Mouse (Mus musculus) layer of hippocampus, postnatal 10 days (tissue): ENCODE data around the gene Crtc1. TPM values are rescaled to one million over a fixed set of nuclear protein-coding genes. Genes with fewer than 3 reads are reported as not detected.

Experiments
- DNase-seq, 2 experiments: peaks; one replicate each; pipeline ENCODE4 v3.0.0; 2021; ENCODE audit warnings: low spot score in 2 of 2
- total RNA-seq, 2 experiments: library from RNA; stranded (reverse); gene quantifications; 2 replicates each; pipeline ENCODE4 v1.2.3; 2021

The Crtc1 gene
- total RNA-seq, 2 experiments from 2014 or later, result 103 to 114 TPM

DNA sequence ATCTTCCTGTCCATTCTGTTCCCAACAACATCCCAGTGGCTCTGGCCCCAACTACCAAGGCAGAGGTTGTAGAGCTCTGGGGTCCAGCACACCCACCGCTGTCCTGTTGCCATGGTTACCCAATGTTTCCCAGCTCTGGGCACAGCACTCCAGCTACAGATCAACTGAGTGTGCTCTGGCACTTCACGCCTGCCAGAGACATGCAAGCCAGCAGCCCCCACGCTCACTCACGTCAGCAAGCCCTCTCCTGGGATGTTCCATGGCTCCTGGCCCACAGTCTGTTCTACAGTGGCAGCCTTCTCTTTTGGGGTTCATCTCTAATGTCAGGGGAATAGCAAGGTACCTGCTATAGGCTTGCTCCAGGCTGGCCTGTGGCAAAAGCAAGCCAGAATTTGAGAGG lies 23.9 kb upstream of the Crtc1 start:
- DNase-seq, result peak; percentile 59 to 64

DNA sequence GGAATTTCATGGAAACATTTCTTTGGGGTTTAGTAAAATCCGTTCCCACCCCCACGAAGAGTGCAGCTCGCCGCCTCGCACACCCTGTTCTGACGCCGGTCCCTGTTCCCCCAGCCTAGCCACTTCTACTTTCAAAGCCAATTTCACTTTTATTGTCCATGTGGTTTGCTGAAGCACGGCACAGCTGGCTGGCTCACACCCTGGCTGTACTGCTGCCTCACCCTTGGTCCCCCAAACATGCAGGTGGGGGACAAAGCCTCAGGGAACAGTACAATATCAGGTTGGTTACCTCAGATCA lies 23.1 kb upstream of the Crtc1 start:
- DNase-seq, result no peak

DNA sequence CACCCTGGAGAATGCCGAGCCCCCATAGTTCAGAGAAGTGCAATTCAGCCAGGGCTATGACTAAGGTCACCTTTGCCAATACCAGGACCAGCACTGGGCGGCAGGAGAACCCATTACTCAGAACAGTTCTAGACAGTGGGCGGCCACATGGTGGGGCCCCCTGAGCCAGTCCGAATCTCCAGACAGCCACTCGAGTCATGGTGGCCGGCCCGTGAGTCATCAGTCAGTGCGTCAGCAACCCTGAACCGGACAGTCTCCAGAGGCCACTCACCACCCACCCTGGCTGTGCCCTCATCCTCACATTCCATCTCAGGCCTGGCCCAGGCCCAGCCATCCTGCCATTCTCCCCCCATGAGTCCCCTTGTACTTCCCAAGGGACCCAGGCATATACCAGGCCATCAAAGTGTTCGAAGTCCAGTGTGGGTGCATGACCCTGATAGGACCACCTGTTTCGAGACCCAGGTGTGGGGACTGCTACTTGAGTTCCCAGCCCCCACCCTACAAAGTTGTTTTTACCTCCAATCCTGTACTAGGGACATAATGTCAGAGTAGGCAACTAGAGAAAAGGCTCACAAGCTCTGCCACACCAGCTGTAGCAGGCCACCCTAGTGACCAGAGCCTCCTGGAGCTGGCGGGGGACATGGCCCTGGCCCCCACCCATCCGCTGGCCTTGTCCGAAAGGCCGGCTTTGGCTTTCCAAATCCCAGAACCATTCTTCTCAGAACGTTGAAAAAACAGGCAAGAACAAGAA lies 22.6 kb upstream of the Crtc1 start:
- DNase-seq, result no peak

DNA sequence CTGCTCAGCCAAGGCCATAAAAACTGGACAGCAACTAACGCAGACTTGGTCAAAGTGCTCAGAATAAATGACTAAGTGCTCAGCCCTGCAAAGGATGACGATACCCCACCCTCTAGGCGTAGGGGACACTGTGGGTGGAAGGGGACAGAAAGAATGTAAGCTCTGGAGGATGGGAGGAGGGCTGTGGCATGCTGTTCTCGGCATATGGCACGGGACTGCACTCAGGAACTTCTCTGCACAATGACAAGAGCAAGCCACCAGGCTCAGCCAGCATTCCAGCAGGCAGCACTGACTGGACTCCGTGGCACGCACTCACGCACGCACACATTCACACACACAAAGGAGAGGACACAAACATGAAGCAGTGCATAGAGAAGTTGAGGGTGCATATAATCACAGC lies 21.2 kb upstream of the Crtc1 start:
- no peak for DNase-seq

DNA sequence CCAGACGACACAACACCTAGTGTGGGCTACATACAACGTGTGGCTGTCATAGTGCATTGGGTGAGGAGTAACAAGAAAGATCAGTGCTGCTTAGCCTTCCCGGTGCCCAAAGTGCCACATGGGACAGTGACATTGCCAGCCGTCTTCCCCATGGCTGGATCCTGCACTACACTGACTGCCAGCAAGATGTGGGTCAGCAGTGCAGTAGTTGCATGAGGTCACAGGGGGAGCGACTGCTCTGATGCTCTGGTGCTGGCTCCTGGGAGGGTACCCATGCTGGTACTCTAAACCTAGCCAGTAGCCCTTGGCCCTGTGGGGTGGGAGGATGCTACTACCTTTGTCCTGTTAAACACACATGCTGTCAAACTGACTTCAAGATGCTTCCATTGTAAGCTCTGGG lies 20.8 kb upstream of the Crtc1 start:
- DNase-seq, result no peak

DNA sequence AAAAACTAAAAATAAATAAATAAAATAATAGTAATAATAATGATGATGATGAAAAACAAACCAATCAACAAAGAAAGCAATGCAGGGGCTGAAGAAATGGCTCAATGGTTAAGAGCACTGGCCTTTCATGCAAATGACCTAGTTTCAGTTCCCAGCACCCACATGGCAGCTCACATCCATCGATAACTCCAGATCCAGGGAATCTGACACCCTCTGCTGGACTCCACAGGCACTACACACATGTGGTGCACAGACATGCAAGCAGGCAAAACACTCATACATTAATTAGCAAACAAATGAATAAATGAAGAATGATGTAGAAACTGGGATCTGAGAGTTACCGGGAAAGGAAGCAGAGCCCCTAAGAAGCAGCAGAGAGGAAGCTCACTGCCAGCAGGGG lies 20.3 kb upstream of the Crtc1 start:
- no peak for DNase-seq

DNA sequence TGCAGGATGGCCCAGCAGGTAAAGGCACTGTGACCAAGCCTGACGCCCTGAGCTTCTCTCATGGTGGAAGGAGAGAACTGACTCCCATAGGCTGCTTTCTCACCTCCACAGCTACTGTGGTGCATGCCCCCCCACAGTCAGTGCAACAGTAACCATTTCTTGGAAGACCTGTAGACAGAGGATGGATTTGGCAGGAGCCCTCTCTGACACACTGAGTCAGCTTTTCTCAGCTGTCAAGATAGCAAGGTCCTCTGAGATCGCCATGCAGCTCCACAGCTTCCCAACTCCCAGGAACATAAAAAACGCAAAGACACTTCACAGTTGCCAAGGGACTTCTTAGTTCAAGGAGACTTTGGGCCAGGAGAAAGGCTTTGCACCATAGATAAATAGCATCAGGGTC lies 19.1 kb upstream of the Crtc1 start:
- DNase-seq, result no peak

DNA sequence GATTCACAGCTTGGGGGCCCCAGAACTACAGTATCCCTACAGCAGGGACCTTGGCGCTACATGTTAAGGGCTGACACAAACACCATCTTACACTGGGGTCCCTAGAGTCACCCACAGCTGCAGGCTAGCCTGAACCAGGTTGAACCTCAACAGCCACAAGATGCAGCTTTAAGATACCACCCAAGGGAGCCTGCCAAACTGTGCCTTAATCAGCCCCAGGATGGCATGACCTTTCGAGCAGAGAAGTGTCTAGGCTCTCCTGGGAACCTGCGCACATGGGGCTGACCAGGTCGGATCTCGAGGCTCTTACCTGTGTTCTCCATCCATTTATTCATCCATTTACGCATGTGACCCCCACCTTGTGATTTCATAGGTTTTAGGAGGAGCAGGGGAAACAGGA lies 18.5 kb upstream of the Crtc1 start:
- no peak for DNase-seq

DNA sequence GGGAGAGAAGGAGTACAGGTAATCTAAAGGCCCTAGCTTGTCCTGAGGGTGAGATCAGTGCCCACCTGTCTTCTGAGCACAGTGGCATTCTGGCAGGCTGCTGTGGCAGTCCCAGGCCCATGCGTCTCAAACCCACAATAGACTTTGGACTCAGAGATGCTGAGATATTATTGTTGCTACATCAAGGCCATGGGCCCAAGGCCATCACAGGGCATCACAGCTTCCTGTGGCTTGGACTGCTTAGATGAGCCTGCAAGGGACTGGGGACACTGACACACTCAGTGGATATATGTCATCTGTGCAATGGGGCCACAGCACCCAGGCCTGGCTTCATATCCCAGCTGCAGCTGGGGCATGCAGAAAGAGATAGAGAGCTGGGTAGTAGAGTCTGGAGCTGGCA lies 17.6 kb upstream of the Crtc1 start:
- DNase-seq, result no peak

DNA sequence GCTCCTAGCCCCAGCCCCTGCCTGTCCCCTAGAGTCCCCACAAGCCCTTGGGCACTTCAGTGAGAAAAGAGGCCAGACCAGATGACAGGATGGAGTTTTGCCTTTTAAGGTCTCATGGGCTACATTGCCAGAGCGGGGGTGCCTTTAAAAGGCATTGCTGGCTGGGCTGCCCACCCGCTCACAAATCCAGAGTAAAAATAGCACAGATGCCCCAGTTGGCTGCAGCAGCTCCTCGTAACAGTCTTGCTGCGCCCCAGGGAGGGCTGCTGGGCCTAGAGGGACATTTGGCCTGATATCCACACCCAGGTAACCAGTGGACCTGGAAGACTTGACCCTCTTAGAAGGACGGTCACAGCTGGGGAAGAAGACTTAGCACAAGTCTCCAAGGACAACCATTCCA lies 14.5 kb upstream of the Crtc1 start:
- no peak for DNase-seq

DNA sequence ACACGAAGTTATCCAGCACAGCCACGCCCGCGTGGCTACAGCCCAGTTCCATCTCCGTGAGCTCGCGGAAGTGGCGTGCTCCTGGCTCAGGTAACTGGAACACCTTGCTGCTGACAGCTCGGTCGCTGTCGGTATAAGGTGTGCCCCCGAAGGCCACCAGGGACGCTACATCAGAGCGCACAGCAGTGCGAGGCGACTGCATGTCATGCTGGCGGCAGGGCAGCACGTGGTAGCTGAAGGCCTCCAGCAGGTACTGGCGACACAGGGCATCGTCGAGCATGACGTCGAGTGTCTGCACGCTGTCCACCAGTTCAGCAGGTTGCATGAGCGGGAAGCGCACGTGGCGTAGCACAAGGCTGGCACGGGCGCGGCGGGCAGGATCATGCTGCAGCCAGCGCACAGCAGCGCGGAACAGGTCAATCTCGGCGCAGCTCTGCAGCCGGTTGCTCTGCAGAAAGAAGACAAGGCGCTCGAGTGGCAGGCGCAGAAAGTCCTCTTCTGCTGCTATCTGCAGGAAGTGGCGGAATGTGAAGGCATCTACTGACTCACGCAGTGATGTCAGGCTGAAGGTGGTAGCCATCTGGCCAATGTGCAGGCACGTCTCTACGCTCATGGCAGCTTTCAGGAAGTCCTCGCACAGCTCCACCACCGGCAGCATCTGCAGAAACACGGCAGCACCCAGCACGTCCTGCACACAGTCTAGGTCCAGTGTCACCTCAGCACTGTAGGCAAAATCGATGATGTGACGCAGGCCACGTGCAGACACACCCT lies 13.0 kb upstream of the Crtc1 start:
- DNase-seq, result no peak

DNA sequence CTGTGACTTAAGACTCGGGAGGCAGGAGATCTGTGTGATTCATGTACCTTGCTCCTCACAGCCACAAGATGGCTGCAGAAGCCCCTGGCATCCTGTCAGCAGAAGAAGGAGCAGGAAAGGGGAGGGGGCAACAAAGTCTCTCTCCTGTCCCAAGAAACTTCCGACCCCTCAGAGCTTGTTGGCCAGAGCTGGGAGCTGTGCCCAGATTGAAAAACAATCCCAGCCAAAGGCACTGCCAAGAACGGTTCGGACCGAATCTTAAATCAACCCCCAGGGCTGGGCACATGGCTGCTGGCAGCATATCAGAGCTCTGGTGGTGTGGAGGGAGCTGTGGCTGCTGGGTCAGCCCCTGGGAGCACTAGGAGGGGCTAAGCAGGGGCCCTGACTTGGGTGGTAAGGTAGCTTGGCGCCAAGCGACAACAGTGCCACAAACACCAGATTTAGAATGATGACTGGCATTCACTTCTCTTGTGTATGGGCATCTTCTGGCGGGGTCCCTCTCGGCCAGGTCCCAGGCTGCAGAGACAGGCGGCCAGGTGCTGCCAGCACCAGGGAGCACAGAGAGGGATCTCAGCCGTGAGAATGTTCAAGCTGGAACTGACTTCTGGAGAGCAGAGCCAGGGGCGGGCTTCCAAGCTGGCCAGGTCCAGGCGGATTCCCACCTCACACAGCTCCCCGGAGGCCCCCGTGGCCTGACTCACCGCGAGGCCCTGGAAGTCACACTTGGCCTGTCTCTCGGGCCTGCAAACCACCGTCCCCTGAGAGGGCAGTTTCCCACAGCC lies 8.5 kb upstream of the Crtc1 start:
- peak; percentile 62 to 71 for DNase-seq

DNA sequence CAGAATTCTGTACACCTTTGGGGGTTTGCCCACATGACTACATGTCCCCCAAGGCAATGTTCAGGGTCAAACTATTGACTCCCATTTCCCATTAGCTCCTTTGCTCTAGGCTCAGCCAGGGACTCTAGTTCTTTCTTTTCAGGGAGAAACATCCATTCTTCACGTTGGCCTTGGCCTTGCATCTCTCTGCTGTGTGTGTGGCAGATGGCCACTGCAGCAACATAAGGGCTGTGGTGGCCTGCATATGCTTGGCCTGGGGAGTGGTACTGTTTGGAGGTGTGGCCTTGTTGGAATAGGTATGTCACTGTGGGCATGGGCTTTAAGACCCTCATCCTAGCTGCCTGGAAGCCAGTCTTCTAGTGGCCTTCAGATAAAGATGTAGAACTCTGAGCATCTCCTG lies 6.6 kb upstream of the Crtc1 start:
- DNase-seq, result no peak

DNA sequence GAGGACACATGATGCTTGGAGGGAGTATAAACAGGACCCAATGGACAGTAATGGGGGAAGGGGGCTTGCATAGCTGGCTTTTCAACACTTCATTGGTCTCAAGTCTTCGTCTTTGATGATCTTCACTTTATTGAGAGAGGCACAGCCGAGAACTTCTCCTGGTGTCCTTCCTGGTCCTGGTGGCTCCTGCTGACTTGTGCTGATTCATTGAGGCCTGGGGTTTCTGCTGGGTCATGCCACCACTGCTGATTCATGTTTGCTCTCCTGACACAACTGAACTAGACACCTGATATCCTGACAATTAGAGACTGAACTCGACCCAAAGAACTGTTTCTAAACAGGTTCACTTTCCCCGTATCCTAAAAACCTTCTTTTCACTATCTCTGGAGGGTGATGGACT lies 3.9 kb upstream of the Crtc1 start:
- no peak for DNase-seq

DNA sequence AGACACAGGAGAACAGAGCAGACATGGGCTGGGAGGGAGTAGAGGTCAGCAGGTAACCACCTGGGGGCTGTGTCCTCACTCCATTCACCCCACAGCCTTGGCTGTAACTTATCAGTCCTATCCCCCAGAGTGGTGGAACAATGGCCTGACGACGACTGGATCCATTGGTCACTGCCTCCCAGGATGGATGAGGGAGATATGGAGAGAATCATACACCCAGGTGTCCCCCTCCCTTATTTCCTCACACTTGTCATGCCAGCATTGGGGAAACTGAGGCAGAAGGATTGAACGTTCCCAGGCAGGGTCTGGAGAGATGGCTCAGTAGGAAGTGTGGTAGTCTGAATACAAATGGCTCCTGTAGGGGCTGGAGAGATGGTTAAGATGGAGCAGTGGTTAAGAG lies 2.2 kb upstream of the Crtc1 start:
- no peak for DNase-seq

DNA sequence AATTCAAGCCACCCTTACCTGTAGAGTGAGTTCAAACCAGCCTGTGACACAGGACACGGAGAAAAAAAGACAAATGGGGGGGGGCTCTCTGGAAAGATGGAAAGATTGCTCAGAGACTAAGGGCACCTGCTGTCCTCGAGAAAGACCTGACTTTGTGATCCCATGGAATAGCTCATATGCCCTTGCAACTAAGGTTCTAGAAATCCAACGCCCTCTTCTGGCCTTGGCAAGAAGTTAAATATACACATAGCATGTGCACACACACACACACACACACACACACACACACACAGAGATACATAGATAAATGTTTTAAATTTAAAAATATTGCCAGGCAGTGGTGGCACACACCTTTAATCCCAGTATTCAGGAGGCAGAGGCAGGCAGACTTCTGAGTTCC lies 867 bp upstream of the Crtc1 start:
- DNase-seq, result no peak

DNA sequence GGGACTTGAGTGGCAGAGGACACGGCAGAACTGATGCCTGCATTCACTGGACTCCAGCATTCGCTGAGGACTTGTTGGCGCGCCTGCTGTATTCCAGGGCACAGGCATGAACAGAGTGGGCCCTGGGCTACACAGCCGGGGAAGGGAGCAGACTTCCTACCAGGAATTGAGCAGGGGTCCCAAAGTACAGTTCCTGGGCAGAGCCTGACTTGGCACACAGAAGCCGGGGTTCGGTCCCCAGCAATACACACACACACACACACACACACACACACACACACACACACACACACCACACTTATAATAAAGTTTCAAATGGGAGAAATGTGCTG lies 435 bp upstream of the Crtc1 start:
- DNase-seq, result no peak

DNA sequence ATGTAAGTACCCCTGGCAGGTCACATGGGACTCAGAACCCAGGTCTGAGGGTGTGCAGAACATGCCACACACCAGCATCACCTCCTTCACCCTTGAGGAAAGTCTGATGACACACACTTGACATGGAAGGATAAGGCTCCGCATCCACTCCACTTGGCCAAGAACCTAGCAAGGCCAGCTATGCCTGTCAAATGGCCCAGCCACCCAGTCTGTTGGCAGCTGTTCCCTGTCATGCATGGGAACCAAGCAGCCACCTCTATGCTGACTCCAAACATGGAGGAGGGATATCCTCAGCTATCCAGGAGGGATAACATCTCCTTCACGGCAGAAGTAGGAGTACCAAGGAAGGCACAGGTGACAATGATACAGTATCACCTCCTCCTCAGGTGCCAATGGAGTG lies 956 bp downstream of the Crtc1 start:
- no peak for DNase-seq

DNA sequence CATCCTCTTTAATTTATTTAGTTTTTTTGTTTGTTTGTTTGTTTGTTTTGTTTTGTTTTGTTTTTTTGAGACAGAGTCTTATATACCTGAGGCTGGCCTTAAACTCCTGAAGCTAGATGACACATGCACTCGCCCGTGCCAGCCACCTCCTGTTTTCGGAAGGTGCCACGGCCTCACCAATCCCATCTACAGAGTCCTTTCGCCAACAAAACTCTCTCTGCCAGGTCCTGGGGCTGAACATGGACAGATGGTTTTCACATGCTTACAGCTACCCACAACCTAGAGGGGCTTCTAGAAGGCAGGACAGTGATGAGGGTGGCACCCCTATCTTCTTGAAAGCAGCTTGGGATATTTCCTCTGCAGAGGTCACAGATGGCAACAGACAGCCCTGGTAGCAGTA lies 4.2 kb downstream of the Crtc1 start:
- no peak for DNase-seq

DNA sequence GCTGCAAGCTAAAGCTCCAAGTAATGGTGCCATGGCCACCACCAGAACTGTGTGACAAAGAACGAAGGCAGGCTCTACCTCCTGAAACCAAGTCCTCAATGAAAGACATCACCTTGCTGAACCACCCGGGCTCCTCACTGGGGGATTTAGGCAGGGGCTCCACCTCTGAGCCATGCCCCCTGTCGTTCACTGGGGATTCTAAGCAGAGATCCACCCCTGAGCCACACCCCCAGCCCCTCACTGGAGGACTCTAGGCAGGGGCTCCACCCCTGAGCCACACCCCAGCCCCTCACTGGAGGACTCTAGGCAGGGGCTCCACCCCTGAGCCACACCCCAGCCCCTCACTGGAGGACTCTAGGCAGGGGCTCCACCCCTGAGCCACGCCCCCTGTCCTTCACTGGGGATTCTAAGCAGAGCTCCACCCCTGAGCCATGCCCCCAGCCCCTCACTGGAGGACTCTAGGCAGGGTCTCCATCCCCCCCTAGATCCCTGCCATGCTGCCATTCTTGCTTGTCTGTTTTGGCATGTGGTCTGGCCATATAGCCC lies 6.3 kb downstream of the Crtc1 start:
- DNase-seq, result no peak

DNA sequence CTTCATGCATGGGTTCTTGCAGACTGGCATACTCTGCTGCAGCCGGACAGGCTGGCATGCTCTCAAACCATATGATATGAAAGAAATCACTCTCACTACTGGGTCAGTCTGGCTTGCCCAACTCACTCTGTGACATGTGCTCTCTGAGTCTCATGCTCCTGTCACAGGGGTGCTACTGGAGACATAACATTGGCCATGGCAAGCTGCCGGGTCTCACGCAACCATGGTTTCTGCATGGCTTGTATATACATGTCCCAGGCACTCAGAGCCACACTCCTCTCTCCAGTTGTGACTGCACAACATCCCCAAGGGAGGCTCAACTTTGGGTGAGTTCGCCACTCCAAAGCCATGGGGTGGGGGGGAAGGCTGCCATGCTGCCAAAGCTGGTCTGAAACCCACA lies 8.2 kb downstream of the Crtc1 start:
- DNase-seq, result no peak

DNA sequence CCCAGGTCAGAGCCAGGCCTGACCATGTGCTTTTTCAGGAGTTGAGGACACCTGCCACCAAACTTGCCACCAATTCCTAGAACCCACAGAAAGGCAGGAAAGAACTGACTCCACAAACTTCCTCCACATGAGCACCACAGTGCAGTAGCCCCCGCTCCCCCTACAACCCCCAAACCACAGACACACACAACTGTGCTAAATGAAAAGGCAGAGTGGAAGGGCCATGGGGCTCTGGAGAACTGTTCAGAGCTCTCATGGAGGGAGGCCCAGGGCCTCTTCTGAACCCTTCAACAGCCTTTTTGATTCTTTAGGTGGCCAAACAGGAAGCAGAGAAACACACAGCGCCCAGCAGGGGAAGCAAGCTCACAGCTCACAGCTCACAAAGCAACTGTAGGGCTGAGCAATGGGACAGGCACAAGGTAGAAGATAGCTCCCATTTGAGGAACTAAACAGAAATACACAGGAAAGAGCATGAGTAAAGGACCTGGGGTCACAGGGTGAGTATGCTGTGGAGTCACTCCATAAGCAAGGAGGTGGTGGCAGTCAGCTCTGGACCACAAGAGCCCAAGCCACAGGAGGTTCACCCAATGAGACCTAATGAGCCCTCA lies 13.0 kb downstream of the Crtc1 start:
- DNase-seq, result no peak
